Mouse (Mus musculus) limb, embryonic 12.5 days (tissue): ENCODE data around the gene Mamstr. TPM values are rescaled to one million over a fixed set of nuclear protein-coding genes. Genes with fewer than 3 reads are reported as not detected.

Experiments used
- ATAC-seq: fragments of 200-750 bp; cut with Nextera tagmentation; 2 replicates; pipeline ENCODE4 v1.8.0; 2017; ENCODE audit warnings: low read depth, moderate TSS enrichment; ENCODE audit not compliant: insufficient number of reproducible peaks, insufficient read depth, low FRiP score, low TSS enrichment
- H3K27ac ChIP-seq: fragments of 300-500 bp; sonication (generic); 2 replicates; pipeline ENCODE4 v1.5.1; 2016; ENCODE audit warnings: mild to moderate bottlenecking, moderate library complexity
- H3K27me3 ChIP-seq: fragments of 300-500 bp; sonication (generic); 2 replicates; pipeline ENCODE4 v1.6.1; 2016; ENCODE audit warnings: mild to moderate bottlenecking, moderate library complexity
- H3K36me3 ChIP-seq: fragments of 300-500 bp; sonication (generic); 2 replicates; pipeline ENCODE4 v1.6.1; 2016; ENCODE audit warnings: mild to moderate bottlenecking, moderate library complexity
- H3K4me1 ChIP-seq: fragments of 300-500 bp; sonication (generic); replicated peaks from 2 replicates; pipeline ENCODE4 v1.6.1; 2016
- H3K4me2 ChIP-seq: fragments of 300-500 bp; sonication (generic); 2 replicates; pipeline ENCODE4 v1.6.1; 2016; ENCODE audit warnings: mild to moderate bottlenecking, moderate library complexity
- H3K4me3 ChIP-seq: fragments of 300-500 bp; sonication (generic); replicated peaks from 2 replicates; pipeline ENCODE4 v1.5.1; 2016; ENCODE audit warnings: mild to moderate bottlenecking
- H3K9ac ChIP-seq: fragments of 300-500 bp; sonication (generic); replicated peaks from 2 replicates; pipeline ENCODE4 v1.6.1; 2016; ENCODE audit warnings: mild to moderate bottlenecking, moderate library complexity
- H3K9me3 ChIP-seq: fragments of 300-500 bp; sonication (generic); 2 replicates; pipeline ENCODE4 v1.6.1; 2016; ENCODE audit warnings: mild to moderate bottlenecking, moderate library complexity
- WGBS: fragments of 180-500 bp; shearing (Covaris S2); methylation state at CpG from one replicate; pipeline ENCODE4 v1.1.7; 2016; 5-methylcytosine and 5-hydroxymethylcytosine counted together
- polyA plus RNA-seq: library from polyadenylated mRNA; unstranded; fragments of >200 nt; fragmentation: Nextera tagmentation; extraction: Ambion mirVana; gene quantifications from 2 replicates; pipeline ENCODE4 v1.2.1, GENCODE M21; 2016

The Mamstr gene
- polyA plus RNA-seq, 1 experiment from 2014 or later = 5.7 TPM

DNA sequence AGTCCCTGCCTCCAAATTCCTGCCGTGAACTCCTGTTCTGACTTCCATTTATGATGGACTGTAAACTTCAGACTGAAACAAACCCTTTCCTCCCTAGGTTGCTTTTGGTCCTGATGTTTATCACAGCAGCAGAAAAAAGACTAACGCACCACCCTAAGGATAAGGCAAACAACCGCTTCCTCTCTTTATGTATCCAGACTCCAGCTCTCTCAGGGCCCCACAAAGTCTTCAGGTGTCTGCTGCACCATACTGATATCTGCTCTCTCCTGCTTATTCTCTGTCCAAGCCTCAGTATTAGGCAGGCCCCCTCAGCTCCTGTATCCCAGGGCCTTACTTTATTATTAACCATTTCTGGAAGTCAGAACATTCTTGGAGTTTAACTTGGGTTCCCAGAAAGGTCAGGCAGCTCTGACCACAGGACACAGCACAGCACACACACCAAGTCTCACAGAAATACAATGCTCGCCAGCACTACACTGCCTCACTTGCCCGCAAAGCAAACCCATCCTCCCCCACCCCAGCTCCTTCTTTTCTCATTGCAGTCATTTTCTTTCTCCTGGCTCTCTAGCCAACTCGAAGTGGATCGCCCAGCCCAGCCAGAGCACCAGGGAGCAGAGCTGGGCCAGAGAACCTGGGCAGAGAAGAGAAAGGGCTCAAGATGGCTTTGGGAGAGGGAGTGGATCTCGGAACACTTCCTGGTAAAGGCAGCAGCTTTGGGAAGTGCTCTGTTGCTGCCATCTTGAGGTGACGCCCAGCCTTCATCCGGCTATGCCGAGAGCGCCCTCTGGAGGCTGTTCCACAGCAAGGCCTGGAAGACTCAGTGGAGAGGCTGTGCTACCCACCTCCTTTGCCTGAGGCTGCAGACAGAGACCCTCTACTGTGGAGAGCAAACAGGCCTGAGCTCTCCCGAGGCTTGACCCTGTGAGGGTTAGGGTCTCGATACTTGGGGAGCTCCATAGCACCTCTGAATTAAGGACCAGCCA, 42.7 kb downstream of the Mamstr start:
- peaks cover 21% of the 10 kb centered on the region for H3K4me1 ChIP-seq
- peak overlapping the region; percentile 67 for H3K27ac ChIP-seq
- no peaks in the 10 kb centered on the region for H3K9me3 ChIP-seq
- H3K4me2 ChIP-seq = peak overlapping the region; percentile 40
- H3K4me3 ChIP-seq = 0 out of 2 replicates have a peak overlapping the region, but pooled peaks have one; percentile 9
- H3K36me3 ChIP-seq = no peaks in the 10 kb centered on the region
- H3K9ac ChIP-seq = 0 out of 2 replicates have a peak overlapping the region, but pooled peaks have one; percentile 31
- H3K27me3 ChIP-seq = 0 out of 2 replicates have a peak, but pooled peaks cover 6% of the 10 kb centered on the region
- 29% methylated on average over 14 of the region's 14 CpGs for whole genome bisulfite sequencing
- peak; percentile 61 for ATAC-seq

DNA sequence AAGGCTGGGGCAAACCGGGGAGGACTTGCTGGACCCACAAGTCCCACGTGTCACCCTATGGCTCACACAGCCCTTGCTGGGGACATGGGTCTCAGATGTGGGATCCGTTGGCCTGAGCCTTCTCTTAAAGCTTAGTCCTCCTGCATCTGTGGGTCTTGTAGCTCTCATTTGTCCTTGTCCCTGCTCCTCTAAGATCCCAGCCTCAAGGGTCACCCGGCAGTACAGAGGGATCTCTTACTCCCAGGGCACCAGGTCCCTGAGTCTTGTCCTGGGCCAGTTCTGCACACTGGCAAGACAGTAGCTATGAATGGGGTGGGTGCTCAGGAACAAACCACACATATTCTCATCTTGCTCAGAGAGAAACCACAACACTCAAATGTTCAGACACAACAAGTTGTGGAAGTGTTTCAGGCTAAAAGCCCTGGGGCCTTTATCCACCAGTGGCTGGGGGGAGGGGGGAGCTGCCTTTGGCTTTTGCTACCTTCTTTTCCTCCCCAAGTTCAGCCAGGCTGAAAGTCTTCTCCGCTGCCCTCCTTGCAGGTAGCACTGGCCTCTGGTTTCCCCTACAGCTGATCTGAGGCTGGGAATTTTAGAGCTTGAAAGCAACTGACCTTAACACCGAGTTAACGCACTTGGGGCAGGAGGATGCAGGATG, 43.7 kb downstream of the Mamstr start, which contains the start of gene Ntn5:
Ntn5 (plus strand) TSS at position 627 of the 655 bp plus-strand sequence.
- Histone ChIP-seq H3K4me3 (no peak within 1 kb of the TSS), H3K27me3 (0 out of 2 replicates have a peak, but pooled peaks cover 6% of the 10 kb centered on the region), H3K27ac (no peak within 1 kb of the TSS; the same call in 1 of the 2 replicates), H3K4me2 (peak within 1 kb of the TSS; percentile 40; the same call in 1 of the 2 replicates), H3K9me3 (no peaks in the 10 kb centered on the region), H3K9ac (0 out of 2 replicates have a peak within 1 kb of the TSS, but pooled peaks have one; percentile 18), H3K4me1 (peaks cover 21% of the 10 kb centered on the region), H3K36me3 (no peaks in the 10 kb centered on the region)
- 77% methylated on average over 7 of the region's 7 CpGs for WGBS
- ATAC-seq = no peak

DNA sequence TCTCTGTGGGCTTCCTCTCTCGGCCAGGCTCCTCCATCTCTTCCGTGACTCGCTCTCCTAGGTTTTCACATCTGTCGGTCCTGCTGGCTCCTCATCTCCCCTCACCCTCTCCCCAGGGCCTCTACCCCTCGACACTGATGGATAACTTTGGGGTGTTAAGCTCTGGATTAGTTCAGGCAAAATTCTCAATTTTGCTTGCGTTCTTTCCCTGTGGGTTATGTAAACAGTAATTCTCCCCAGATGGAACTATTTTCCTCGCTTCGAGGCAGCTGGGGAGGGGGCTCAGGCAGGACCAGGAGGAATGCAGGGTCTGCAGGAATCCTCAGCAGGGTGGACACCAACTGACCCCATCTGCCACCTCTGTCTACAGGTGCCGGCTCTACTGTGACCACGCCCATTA, 46.0 kb downstream of the Mamstr start:
- Histone ChIP-seq H3K36me3 (no peaks in the 10 kb centered on the region), H3K4me1 (peaks cover 28% of the 10 kb centered on the region), H3K27ac (peak overlapping the region; percentile 57; the same call in 1 of the 2 replicates), H3K4me2 (0 out of 2 replicates have a peak overlapping the region, but pooled peaks have one; percentile 2), H3K4me3 (no peak overlapping the region), H3K27me3 (0 out of 2 replicates have a peak, but pooled peaks cover 6% of the 10 kb centered on the region), H3K9me3 (no peaks in the 10 kb centered on the region), H3K9ac (no peak overlapping the region; the same call in 1 of the 2 replicates)
- ATAC-seq = no peak
- WGBS = 28% methylated on average over 10 of the region's 10 CpGs

DNA sequence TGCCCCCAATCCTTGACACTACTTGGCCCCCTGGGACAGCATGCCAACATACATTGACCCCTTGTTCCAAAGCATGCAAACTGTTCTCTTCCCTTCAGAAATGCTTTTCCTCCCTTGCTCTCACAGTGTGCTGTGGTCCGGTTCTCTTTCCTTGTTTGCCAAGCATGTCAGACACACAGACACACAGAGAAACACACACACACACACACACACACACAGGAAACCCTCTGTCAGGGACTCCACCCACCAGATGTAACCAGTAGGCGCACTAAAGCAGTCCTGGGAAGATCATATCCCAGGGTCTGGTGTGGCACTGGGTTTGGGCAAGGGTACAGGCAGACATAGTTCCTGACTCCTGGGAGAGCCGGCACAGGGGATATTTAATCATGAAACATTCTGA, 47.1 kb downstream of the Mamstr start:
- 75% methylated on average over 3 of the region's 3 CpGs for WGBS
- H3K4me3 ChIP-seq = no peak overlapping the region
- H3K9ac ChIP-seq = no peak overlapping the region
- H3K36me3 ChIP-seq = no peaks in the 10 kb centered on the region
- H3K4me2 ChIP-seq = no peak overlapping the region
- H3K4me1 ChIP-seq = peaks cover 28% of the 10 kb centered on the region
- ATAC-seq = no peak
- no peak overlapping the region for H3K27ac ChIP-seq
- 0 out of 2 replicates have a peak, but pooled peaks cover 6% of the 10 kb centered on the region for H3K27me3 ChIP-seq
- H3K9me3 ChIP-seq = no peaks in the 10 kb centered on the region

DNA sequence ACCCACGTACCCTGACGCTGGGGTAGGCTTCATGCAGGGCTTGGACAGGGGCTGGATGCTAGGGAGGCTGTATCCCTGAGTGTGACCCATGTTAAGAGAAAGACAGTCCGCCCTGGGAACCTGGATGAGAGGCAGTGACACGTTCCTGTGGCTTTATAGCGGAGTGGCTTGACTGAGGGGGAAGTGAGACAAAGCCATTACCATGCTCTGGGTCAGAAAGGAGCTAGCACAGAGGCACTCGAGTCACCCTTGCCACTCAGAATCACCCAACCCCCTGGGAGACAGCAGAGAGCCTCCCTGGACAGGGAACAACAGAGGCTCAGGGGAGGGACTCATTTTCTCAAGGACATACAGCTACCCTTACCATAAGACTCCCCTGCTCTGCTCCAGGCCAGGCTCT, 49.3 kb downstream of the Mamstr start:
- ATAC-seq = no peak
- H3K36me3 ChIP-seq = no peaks in the 10 kb centered on the region
- no peaks in the 10 kb centered on the region for H3K9me3 ChIP-seq
- no peak overlapping the region for H3K4me2 ChIP-seq
- whole genome bisulfite sequencing = 51% methylated on average over 6 of the region's 6 CpGs
- no peak overlapping the region for H3K4me3 ChIP-seq
- peaks cover 28% of the 10 kb centered on the region for H3K4me1 ChIP-seq
- H3K27ac ChIP-seq = no peak overlapping the region
- 0 out of 2 replicates have a peak, but pooled peaks cover 6% of the 10 kb centered on the region for H3K27me3 ChIP-seq
- H3K9ac ChIP-seq = no peak overlapping the region

DNA sequence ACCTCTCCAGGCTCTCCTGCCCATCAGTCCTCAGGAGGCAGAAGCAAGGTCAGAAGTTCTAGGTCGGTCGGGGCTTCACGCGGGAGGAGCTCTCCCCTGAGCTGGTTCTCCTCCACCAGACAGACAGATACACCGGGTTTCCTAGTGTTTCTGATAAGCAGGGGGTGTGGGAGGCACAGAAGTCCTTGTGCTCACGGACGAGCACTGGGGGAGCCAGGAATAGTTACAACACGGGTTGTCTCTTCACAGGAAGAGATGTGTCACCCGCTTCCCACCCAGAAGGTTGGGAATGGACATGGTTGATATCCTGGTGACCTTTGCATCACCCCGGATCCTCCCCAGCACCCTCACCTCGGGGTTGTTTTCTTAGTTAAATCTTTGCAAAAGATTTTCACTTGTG, 50.0 kb downstream of the Mamstr start:
- no peaks in the 10 kb centered on the region for H3K36me3 ChIP-seq
- peaks cover 31% of the 10 kb centered on the region for H3K4me1 ChIP-seq
- H3K4me3 ChIP-seq = no peak overlapping the region
- WGBS = 78% methylated on average over 11 of the region's 11 CpGs
- no peak overlapping the region for H3K27ac ChIP-seq
- no peaks in the 10 kb centered on the region for H3K9me3 ChIP-seq
- no peak overlapping the region for H3K4me2 ChIP-seq
- 0 out of 2 replicates have a peak, but pooled peaks cover 6% of the 10 kb centered on the region for H3K27me3 ChIP-seq
- H3K9ac ChIP-seq = no peak overlapping the region
- ATAC-seq = no peak

DNA sequence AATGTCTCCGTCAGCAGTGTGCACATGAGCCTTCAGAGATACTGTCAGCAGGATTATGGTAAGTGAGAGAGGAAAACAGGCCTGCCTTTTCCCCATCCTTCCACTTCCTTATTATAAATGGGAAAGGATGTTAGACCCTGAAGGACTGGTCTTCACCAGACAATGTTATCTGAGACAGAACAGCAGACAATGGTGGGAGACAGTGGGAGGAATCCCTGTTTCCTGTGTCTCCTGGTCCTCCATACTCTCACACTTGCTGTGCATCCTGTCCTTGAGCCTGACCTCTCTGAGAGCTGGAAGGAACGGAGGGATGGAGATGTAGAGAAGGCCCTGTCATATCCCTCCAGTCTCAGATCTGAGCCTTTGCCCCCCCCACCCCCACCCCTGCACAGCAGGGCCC, 52.6 kb downstream of the Mamstr start:
- 76% methylated on average over 2 of the region's 2 CpGs for WGBS
- H3K9ac ChIP-seq = no peak overlapping the region
- H3K4me1 ChIP-seq = peaks cover 23% of the 10 kb centered on the region; the same call in 1 of the 2 replicates
- no peak overlapping the region for H3K27ac ChIP-seq
- ATAC-seq = no peak
- no peak overlapping the region for H3K4me3 ChIP-seq
- no peaks in the 10 kb centered on the region for H3K36me3 ChIP-seq
- no peaks in the 10 kb centered on the region for H3K9me3 ChIP-seq
- H3K4me2 ChIP-seq = no peak overlapping the region
- no peaks in the 10 kb centered on the region for H3K27me3 ChIP-seq

DNA sequence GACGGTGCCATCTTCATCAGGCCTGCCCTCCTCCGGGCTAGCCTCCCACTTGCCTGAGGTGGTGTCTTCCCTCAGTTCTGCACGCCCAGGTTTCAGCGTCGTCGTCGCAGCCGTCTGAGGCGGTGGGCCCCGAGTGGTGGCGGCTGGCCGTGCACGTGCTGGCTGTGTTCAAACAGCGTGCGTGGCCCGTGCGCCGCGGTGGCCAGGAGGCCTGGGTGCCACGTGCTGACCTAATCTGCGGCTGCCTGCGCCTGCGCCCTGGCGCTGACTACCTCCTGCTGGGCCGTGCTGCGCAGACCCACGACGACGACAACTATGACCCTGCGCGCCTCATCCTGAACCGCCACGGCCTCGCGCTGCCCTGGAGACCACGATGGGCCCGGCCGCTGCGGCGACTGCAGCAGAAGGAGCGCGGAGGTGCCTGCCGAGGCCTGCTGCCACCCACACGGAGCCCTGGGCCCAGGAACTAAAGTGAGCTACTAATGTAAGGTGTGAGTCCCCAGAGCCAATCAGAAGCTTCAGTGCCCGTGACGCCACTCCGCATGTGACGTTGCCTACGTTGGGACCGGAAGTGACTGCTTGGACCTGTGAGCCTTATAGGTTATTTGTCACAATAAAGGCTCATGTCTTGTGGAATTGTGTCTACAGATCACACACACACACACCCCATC, 54.3 kb downstream of the Mamstr start, which contains the start of gene Sec1:
Sec1 (minus strand) TSS at position 482 of the 671 bp plus-strand sequence.
- peaks cover 14% of the 10 kb centered on the region for H3K27me3 ChIP-seq
- 90% methylated on average over 50 of the region's 50 CpGs for WGBS
- no peak within 1 kb of the TSS for H3K4me2 ChIP-seq
- H3K36me3 ChIP-seq = no peaks in the 10 kb centered on the region
- H3K4me1 ChIP-seq = peaks cover 19% of the 10 kb centered on the region; the same call in 1 of the 2 replicates
- H3K9ac ChIP-seq = no peak within 1 kb of the TSS
- H3K9me3 ChIP-seq = no peaks in the 10 kb centered on the region
- H3K27ac ChIP-seq = peak within 1 kb of the TSS; percentile 80
- ATAC-seq = no peak
- no peak within 1 kb of the TSS for H3K4me3 ChIP-seq

DNA sequence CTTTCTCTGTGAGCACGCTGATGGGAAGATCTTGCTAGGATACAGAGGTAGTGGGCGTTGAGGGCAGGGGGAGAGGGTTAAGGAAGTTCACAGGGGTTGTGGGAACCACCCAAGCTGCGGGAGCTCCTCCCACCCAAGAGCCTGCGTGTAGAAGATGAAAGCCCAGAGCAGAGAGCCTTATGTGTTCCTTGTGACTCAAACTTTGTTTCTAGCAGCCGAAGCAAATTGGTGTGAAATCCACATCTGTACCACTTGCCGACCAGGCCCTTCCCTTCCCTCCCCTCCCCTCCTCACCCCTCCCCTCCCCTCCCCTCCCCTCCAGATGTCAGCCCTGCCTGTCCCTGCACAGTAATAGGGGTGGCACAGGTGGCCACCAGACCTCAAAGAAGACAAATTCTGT, 55.3 kb downstream of the Mamstr start:
- Histone ChIP-seq H3K9me3 (no peaks in the 10 kb centered on the region), H3K36me3 (no peaks in the 10 kb centered on the region), H3K9ac (no peak overlapping the region), H3K4me2 (no peak overlapping the region), H3K27ac (peak overlapping the region; percentile 80), H3K27me3 (peaks cover 24% of the 10 kb centered on the region), H3K4me3 (no peak overlapping the region), H3K4me1 (peaks cover 25% of the 10 kb centered on the region)
- 7% methylated on average over 6 of the region's 6 CpGs for whole genome bisulfite sequencing
- ATAC-seq = peak; percentile 30; the same call in 1 of the 2 replicates
